Mouse (Mus musculus) ES-E14 (cell line): ENCODE results near the gene Slc43a2. TPM values are rescaled to one million over a fixed set of nuclear protein-coding genes. Genes with fewer than 3 reads are reported as not detected.
A peak's percentile ranks its signal among the peaks of the same experiment; 100 is the strongest.

Source experiments
- DNase-seq: peaks from one replicate; pipeline ENCODE4 v3.0.0-alpha.2; 2013; ENCODE audit warnings: low read depth, low spot score
- H3K27ac ChIP-seq: 2 replicates; pipeline ENCODE4 v1.5.1; 2012; ENCODE audit warnings: low read depth, mild to moderate bottlenecking, low read length, moderate library complexity, mixed read lengths; ENCODE audit not compliant: poor library complexity, insufficient read depth, severe bottlenecking
- H3K36me3 ChIP-seq: 2 replicates; pipeline ENCODE4 v1.6.1; 2012; ENCODE audit warnings: mild to moderate bottlenecking, low read length, moderate library complexity, mixed read lengths; ENCODE audit not compliant: control insufficient read depth, poor library complexity, insufficient read depth, severe bottlenecking
- H3K4me1 ChIP-seq, 2 experiments: fragments of 150-350 bp in 1 of 2; sonication (generic) in 1 of 2; 2 replicates each; pipeline ENCODE4 v1.6.1; 2012; ENCODE audit warnings: low read length in 2 of 2, mild to moderate bottlenecking in 1 of 2, mixed read lengths in 1 of 2; ENCODE audit not compliant: control insufficient read depth in 2 of 2, insufficient read depth in 2 of 2, poor library complexity in 1 of 2
- H3K4me3 ChIP-seq, 2 experiments: fragments of 150-350 bp in 1 of 2; sonication (generic) in 1 of 2; 2 replicates each; pipeline ENCODE4 v1.5.1; 2012; ENCODE audit warnings: low read length in 2 of 2, low read depth in 1 of 2, mild to moderate bottlenecking in 1 of 2, mixed read lengths in 1 of 2; ENCODE audit not compliant: insufficient read depth in 1 of 2, poor library complexity in 1 of 2, severe bottlenecking in 1 of 2
- H3K9ac ChIP-seq: 2 replicates; pipeline ENCODE4 v1.6.1; 2012; ENCODE audit warnings: low read depth, mild to moderate bottlenecking, low read length, mixed read lengths; ENCODE audit not compliant: poor library complexity, insufficient read depth, severe bottlenecking
- H3K9me3 ChIP-seq: fragments of 150-350 bp; sonication (generic); 2 replicates; pipeline ENCODE4 v1.6.1; 2012; ENCODE audit warnings: low read depth, mild to moderate bottlenecking, low read length; ENCODE audit not compliant: control insufficient read depth, insufficient read depth
- CHD2 ChIP-seq: IDR thresholded peaks from 2 replicates; pipeline ENCODE4 v1.6.1; 2014; ENCODE audit warnings: mild to moderate bottlenecking, low read depth, low read length, inconsistent platforms
- HCFC1 ChIP-seq: IDR thresholded peaks from 2 replicates; pipeline ENCODE4 v1.6.1; 2012; ENCODE audit warnings: low read length, inconsistent platforms, borderline replicate concordance; ENCODE audit not compliant: insufficient read depth
- MAFK ChIP-seq: IDR thresholded peaks from 2 replicates; pipeline ENCODE4 v1.6.1; 2014; ENCODE audit warnings: mild to moderate bottlenecking, low read depth, low read length, inconsistent platforms; ENCODE audit not compliant: insufficient read depth
- ZC3H11A ChIP-seq: IDR thresholded peaks from 2 replicates; pipeline ENCODE4 v1.6.1; 2012; ENCODE audit warnings: low read depth, mild to moderate bottlenecking, inconsistent platforms, low read length, borderline replicate concordance
- ZNF384 ChIP-seq: IDR thresholded peaks from 2 replicates; pipeline ENCODE4 v1.6.1; 2012; ENCODE audit warnings: low read depth, low read length, inconsistent platforms
- in situ Hi-C, 2 experiments: fragments of 600-800 bp; cut with MboI; formaldehyde crosslinking; loops; one replicate each; pipeline ENCODE4 v1.15.1; 2025; ENCODE audit warnings: low sequenced_read_pairs in 2 of 2, inconsistent platforms in 1 of 2; ENCODE audit not compliant: unreplicated experiment in 2 of 2
- total RNA-seq: library from RNA; depleted of rRNA; stranded (reverse); fragments of 300-350 nt; gene quantifications from 2 replicates; pipeline ENCODE4 v1.2.3, GENCODE M21; 2012

Slc43a2 gene
- total RNA-seq, 1 experiment, result 24.8 TPM

- Histone ChIP-seq H3K27ac (no peak overlapping the region), H3K4me3 (no peak overlapping the region)
Observed at GRCm38 (mm10) chr11:75558101-75558500, 26.6 kb downstream of the Slc43a2 start.

GRCm38 (mm10) chr11:75559870-75560504 lies 28.5 kb downstream of the Slc43a2 start:
- in situ Hi-C loops, result no loop called here
- DNase-seq, result no peak
- H3K36me3 ChIP-seq, result peaks cover 14% of the 10 kb centered on the region; the same call in 1 of the 2 replicates
- no peak overlapping the region for H3K9ac ChIP-seq
- H3K27ac ChIP-seq, result no peak overlapping the region
- no peak for TF ChIP-seq HCFC1
- no peak for TF ChIP-seq CHD2
- no peak for TF ChIP-seq ZNF384
- TF ChIP-seq ZC3H11A, result no peak
- no peak for TF ChIP-seq MAFK
- H3K9me3 ChIP-seq, result no peaks in the 10 kb centered on the region
- no peak overlapping the region for H3K4me3 ChIP-seq
- H3K4me1 ChIP-seq, result peaks cover 0 to 4% of the 10 kb centered on the region in 2 experiments; a peak in 1 of 4 replicates

More at GRCm38 (mm10) chr11:75558101-75558500, 26.6 kb downstream of the Slc43a2 start:
- H3K9me3 ChIP-seq, result no peaks in the 10 kb centered on the region
- H3K36me3 ChIP-seq, result peaks cover 4% of the 10 kb centered on the region; the same call in 1 of the 2 replicates
- TF ChIP-seq MAFK (no peak), CHD2 (no peak), ZNF384 (no peak), ZC3H11A (no peak), HCFC1 (no peak)
- peaks cover 0 to 4% of the 10 kb centered on the region in 2 experiments; a peak in 1 of 4 replicates for H3K4me1 ChIP-seq
- DNase-seq, result peak; percentile 63
- in situ Hi-C loops, result no loop called here
- no peak overlapping the region for H3K9ac ChIP-seq

DNA sequence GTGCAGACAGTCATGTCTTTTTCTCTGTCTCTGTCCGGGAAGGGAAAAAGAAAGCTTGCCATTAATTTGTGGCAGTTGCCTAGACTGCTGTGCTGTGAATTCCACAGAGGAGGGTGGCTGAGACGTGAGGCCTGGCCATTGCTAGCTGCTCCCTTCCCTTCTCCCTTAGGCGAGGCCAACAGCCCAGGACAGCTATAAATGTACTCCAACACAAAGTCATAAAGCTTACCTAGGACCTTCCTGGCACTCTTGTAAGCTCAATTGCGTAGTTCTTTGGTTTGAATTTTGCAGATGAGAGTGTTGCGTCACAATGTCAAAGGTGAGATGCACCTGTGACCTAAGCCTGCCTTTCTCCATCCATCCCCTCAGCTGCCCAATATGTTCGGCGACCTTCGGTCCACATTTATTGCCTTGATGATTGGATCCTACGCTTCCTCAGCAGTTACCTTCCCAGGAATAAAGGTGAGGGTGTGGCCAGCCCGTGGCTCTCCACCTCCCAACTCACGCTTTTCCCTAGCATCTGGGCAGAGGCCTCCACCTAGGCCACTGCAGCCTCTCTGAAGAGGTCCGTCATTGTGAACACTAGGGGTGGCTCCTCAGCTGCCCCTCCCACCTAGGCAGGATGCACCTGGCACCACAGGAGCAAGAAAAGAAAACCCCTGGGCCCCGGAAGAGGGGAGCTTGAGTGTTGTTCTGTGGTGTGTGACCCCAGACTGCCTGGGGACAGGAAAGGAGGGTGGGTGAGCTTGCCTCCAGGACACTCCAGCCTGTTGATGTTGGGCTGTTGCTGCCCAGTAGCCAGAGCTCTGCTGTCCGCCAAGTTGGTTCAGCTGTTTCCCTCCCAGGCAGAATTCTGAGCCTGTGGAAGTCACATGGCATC lies 29.3 kb downstream of the Slc43a2 start:
- peaks cover 14% of the 10 kb centered on the region; the same call in 1 of the 2 replicates for H3K36me3 ChIP-seq
- peaks cover 0 to 4% of the 10 kb centered on the region in 2 experiments; a peak in 1 of 4 replicates for H3K4me1 ChIP-seq
- H3K9me3 ChIP-seq, result no peaks in the 10 kb centered on the region
- in situ Hi-C loops, result no loop called here
- TF ChIP-seq HCFC1 (no peak), CHD2 (no peak), ZC3H11A (no peak), MAFK (no peak), ZNF384 (no peak)
- H3K9ac ChIP-seq, result 0 out of 2 replicates have a peak overlapping the region, but pooled peaks have one; percentile 12
- no peak overlapping the region for H3K4me3 ChIP-seq
- no peak overlapping the region for H3K27ac ChIP-seq
- no peak for DNase-seq

DNA sequence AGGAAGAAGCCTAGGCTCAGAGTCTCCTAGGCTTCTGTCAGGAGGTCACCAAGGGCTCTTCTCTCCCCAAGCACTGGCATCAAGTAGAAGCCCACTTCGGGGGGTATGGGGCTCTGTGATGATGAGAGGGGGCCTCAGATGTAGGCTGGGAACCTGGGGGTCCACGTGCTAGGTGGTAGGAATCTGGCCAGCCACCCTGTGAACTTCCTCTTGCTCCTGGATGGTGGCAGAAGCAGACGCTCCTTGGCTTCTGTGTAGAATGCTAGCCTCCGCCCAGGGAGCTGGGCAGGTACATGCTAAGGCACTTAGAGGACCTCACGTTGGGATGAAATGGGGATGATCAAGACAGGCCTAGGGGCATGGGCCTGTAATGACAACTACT lies 29.9 kb downstream of the Slc43a2 start:
- Histone ChIP-seq H3K36me3 (peaks cover 17% of the 10 kb centered on the region; the same call in 1 of the 2 replicates), H3K27ac (no peak overlapping the region), H3K9me3 (no peaks in the 10 kb centered on the region), H3K4me3 (no peak overlapping the region), H3K9ac (no peak overlapping the region), H3K4me1 (peaks cover 0 to 4% of the 10 kb centered on the region in 2 experiments; a peak in 1 of 4 replicates)
- no peak for DNase-seq
- no peak for TF ChIP-seq HCFC1
- no peak for TF ChIP-seq MAFK
- TF ChIP-seq ZC3H11A, result no peak
- no peak for TF ChIP-seq CHD2
- TF ChIP-seq ZNF384, result no peak
- in situ Hi-C loops, result no loop called here
